Mouse (Mus musculus): Measurements from ENCODE around the gene Pcdh7.

Gene Pcdh7

GRCm38 (mm10) chr5:57934666-57935065 is 216.9 kb downstream of the Pcdh7 start:
- TF ChIP-seq NANOG (IDR thresholded peaks at IDR 0.05; ENCODE audit: borderline replicate concordance, low read length), result no peak
- no peak for TF ChIP-seq CTCF (conservative IDR thresholded peaks at IDR 0.05; ENCODE audit: low read length)
- TF ChIP-seq POU5F1 (IDR thresholded peaks at IDR 0.05; ENCODE audit: borderline replicate concordance, low read length), result no peak
- no peaks in the 10 kb centered on the region for H3K36me3 ChIP-seq (ENCODE audit: insufficient read depth, low read length)
- no peak overlapping the region for H3K4me3 ChIP-seq (replicated peaks; ENCODE audit: low read length)
- no peaks in the 10 kb centered on the region for H3K9me3 ChIP-seq (ENCODE audit: low read length)
- no peaks in the 10 kb centered on the region for H3K4me1 ChIP-seq (replicated peaks; ENCODE audit: low read depth, low read length)
- H3K27me3 ChIP-seq (ENCODE audit: insufficient read depth, low read length), result no peaks in the 10 kb centered on the region

DNA sequence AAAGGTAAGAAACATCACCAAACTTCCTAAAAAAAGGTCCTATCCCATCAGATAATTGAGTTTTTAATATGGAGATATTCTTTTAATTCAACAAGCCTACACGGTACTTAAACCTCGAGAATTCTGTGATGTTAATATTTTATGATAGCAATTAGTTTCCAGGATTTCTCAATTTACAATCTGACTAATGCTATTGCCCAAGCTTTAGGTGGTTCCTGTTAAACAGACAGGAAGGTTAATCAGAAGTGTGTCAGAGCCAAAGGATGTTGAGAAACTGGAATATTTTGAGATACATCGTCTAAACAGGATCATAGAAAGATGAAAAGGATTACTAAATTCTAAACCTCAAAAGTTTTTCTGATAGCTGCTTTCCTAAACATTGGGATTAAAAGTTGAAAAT is 222.7 kb downstream of the Pcdh7 start:
- Histone ChIP-seq H3K4me1 (replicated peaks; ENCODE audit: low read depth, low read length) (no peaks in the 10 kb centered on the region), H3K4me3 (replicated peaks; ENCODE audit: low read length) (no peak overlapping the region), H3K9me3 (ENCODE audit: low read length) (no peaks in the 10 kb centered on the region), H3K27me3 (ENCODE audit: insufficient read depth, low read length) (no peaks in the 10 kb centered on the region), H3K36me3 (ENCODE audit: insufficient read depth, low read length) (no peaks in the 10 kb centered on the region)
- TF ChIP-seq CTCF (conservative IDR thresholded peaks at IDR 0.05; ENCODE audit: low read length) (no peak), NANOG (IDR thresholded peaks at IDR 0.05; ENCODE audit: borderline replicate concordance, low read length) (no peak), POU5F1 (IDR thresholded peaks at IDR 0.05; ENCODE audit: borderline replicate concordance, low read length) (no peak)

- Histone ChIP-seq H3K36me3 (ENCODE audit: insufficient read depth, low read length) (no peaks in the 10 kb centered on the region), H3K4me1 (replicated peaks; ENCODE audit: low read depth, low read length) (no peaks in the 10 kb centered on the region), H3K27me3 (ENCODE audit: insufficient read depth, low read length) (no peaks in the 10 kb centered on the region), H3K9me3 (ENCODE audit: low read length) (no peaks in the 10 kb centered on the region), H3K4me3 (replicated peaks; ENCODE audit: low read length) (no peak overlapping the region)
- TF ChIP-seq POU5F1 (IDR thresholded peaks at IDR 0.05; ENCODE audit: borderline replicate concordance, low read length) (no peak), CTCF (conservative IDR thresholded peaks at IDR 0.05; ENCODE audit: low read length) (no peak), NANOG (IDR thresholded peaks at IDR 0.05; ENCODE audit: borderline replicate concordance, low read length) (no peak)
These were observed 225.4 kb downstream of the Pcdh7 start for GRCm38 (mm10) chr5:57943176-57943575.

- no peak for TF ChIP-seq NANOG (IDR thresholded peaks at IDR 0.05; ENCODE audit: borderline replicate concordance, low read length)
- TF ChIP-seq POU5F1 (IDR thresholded peaks at IDR 0.05; ENCODE audit: borderline replicate concordance, low read length), result no peak
- no peak for TF ChIP-seq CTCF (conservative IDR thresholded peaks at IDR 0.05; ENCODE audit: low read length)
- Histone ChIP-seq H3K4me3 (replicated peaks; ENCODE audit: low read length) (no peak overlapping the region), H3K4me1 (replicated peaks; ENCODE audit: low read depth, low read length) (no peaks in the 10 kb centered on the region), H3K9me3 (ENCODE audit: low read length) (no peaks in the 10 kb centered on the region), H3K36me3 (ENCODE audit: insufficient read depth, low read length) (no peaks in the 10 kb centered on the region), H3K27me3 (ENCODE audit: insufficient read depth, low read length) (no peaks in the 10 kb centered on the region)
These were observed 225.8 kb downstream of the Pcdh7 start for GRCm38 (mm10) chr5:57943611-57944010.

DNA sequence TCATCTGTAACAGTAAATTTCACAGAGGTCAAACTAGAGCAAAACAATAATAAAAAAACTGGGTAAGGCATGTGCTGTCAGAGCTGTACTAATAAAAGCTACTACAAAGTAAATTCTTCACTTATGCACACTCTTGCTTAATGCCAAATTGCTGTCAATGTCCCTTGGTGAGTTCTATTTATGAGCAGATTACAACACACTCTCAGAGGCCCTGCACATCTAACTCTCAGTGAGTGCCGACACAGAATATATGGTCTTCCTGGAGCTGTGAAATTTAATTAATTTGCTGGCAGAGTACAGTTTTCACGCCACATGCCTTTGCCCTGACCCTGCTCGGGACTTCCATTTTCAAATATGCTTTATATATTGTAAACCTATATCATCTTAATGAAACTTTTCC is 227.7 kb downstream of the Pcdh7 start:
- H3K4me1 ChIP-seq (replicated peaks; ENCODE audit: low read depth, low read length), result no peaks in the 10 kb centered on the region
- no peak overlapping the region for H3K4me3 ChIP-seq (replicated peaks; ENCODE audit: low read length)
- H3K9me3 ChIP-seq (ENCODE audit: low read length), result no peaks in the 10 kb centered on the region
- H3K27me3 ChIP-seq (ENCODE audit: insufficient read depth, low read length), result no peaks in the 10 kb centered on the region
- TF ChIP-seq POU5F1 (IDR thresholded peaks at IDR 0.05; ENCODE audit: borderline replicate concordance, low read length) (no peak), CTCF (conservative IDR thresholded peaks at IDR 0.05; ENCODE audit: low read length) (no peak), NANOG (IDR thresholded peaks at IDR 0.05; ENCODE audit: borderline replicate concordance, low read length) (no peak)
- H3K36me3 ChIP-seq (ENCODE audit: insufficient read depth, low read length), result no peaks in the 10 kb centered on the region

- Histone ChIP-seq H3K4me3 (replicated peaks; ENCODE audit: low read length) (no peak overlapping the region), H3K4me1 (replicated peaks; ENCODE audit: low read depth, low read length) (no peaks in the 10 kb centered on the region), H3K9me3 (ENCODE audit: low read length) (no peaks in the 10 kb centered on the region), H3K27me3 (ENCODE audit: insufficient read depth, low read length) (no peaks in the 10 kb centered on the region), H3K36me3 (ENCODE audit: insufficient read depth, low read length) (no peaks in the 10 kb centered on the region)
- no peak for TF ChIP-seq POU5F1 (IDR thresholded peaks at IDR 0.05; ENCODE audit: borderline replicate concordance, low read length)
These were observed 241.6 kb downstream of the Pcdh7 start for GRCm38 (mm10) chr5:57959317-57959716.

GRCm38 (mm10) chr5:57963792-57964191 is 246.0 kb downstream of the Pcdh7 start:
- Histone ChIP-seq H3K4me1 (replicated peaks; ENCODE audit: low read depth, low read length) (no peaks in the 10 kb centered on the region), H3K27me3 (ENCODE audit: insufficient read depth, low read length) (no peaks in the 10 kb centered on the region), H3K36me3 (ENCODE audit: insufficient read depth, low read length) (no peaks in the 10 kb centered on the region), H3K4me3 (replicated peaks; ENCODE audit: low read length) (no peak overlapping the region), H3K9me3 (ENCODE audit: low read length) (no peaks in the 10 kb centered on the region)
- no peak for TF ChIP-seq POU5F1 (IDR thresholded peaks at IDR 0.05; ENCODE audit: borderline replicate concordance, low read length)
- no peak for TF ChIP-seq NANOG (IDR thresholded peaks at IDR 0.05; ENCODE audit: borderline replicate concordance, low read length)
- TF ChIP-seq CTCF (conservative IDR thresholded peaks at IDR 0.05; ENCODE audit: low read length), result no peak

- no peaks in the 10 kb centered on the region for H3K27me3 ChIP-seq (ENCODE audit: insufficient read depth, low read length)
- no peak for TF ChIP-seq NANOG (IDR thresholded peaks at IDR 0.05; ENCODE audit: borderline replicate concordance, low read length)
- no peak for TF ChIP-seq CTCF (conservative IDR thresholded peaks at IDR 0.05; ENCODE audit: low read length)
- no peak for TF ChIP-seq POU5F1 (IDR thresholded peaks at IDR 0.05; ENCODE audit: borderline replicate concordance, low read length)
- H3K36me3 ChIP-seq (ENCODE audit: insufficient read depth, low read length), result no peaks in the 10 kb centered on the region
- no peaks in the 10 kb centered on the region for H3K9me3 ChIP-seq (ENCODE audit: low read length)
- H3K4me1 ChIP-seq (replicated peaks; ENCODE audit: low read depth, low read length), result no peaks in the 10 kb centered on the region
- H3K4me3 ChIP-seq (replicated peaks; ENCODE audit: low read length), result no peak overlapping the region
These were observed 246.4 kb downstream of the Pcdh7 start for GRCm38 (mm10) chr5:57964201-57964600.

- H3K4me1 ChIP-seq (replicated peaks; ENCODE audit: low read depth, low read length), result no peaks in the 10 kb centered on the region
- TF ChIP-seq NANOG (IDR thresholded peaks at IDR 0.05; ENCODE audit: borderline replicate concordance, low read length), result no peak
- TF ChIP-seq CTCF (conservative IDR thresholded peaks at IDR 0.05; ENCODE audit: low read length), result no peak
- TF ChIP-seq POU5F1 (IDR thresholded peaks at IDR 0.05; ENCODE audit: borderline replicate concordance, low read length), result no peak
These were observed 275.8 kb downstream of the Pcdh7 start for GRCm38 (mm10) chr5:57993584-57993983.

More at GRCm38 (mm10) chr5:57993584-57993983, 275.8 kb downstream of the Pcdh7 start:
- no peak overlapping the region for H3K4me3 ChIP-seq (replicated peaks; ENCODE audit: low read length)
- H3K36me3 ChIP-seq (ENCODE audit: insufficient read depth, low read length), result no peaks in the 10 kb centered on the region
- no peaks in the 10 kb centered on the region for H3K27me3 ChIP-seq (ENCODE audit: insufficient read depth, low read length)
- no peaks in the 10 kb centered on the region for H3K9me3 ChIP-seq (ENCODE audit: low read length)
